Mouse (Mus musculus) stomach, postnatal 0 days (tissue): ENCODE measurements at regions not wholly inside any gene's neighbourhood (a gene's known extent, or its start where the extent isn't known, plus 50 kb on each side); places are given as distances from the start of the nearest gene placed in this dataset.

ENCODE experiments used
- ATAC-seq: fragments of 200-750 bp; cut with Nextera tagmentation; 2 replicates; pipeline ENCODE4 v1.8.0; 2017; ENCODE audit not compliant: low FRiP score, low TSS enrichment
- DNase-seq: peaks from one replicate; pipeline ENCODE4 v3.0.0-alpha.2; 2016; ENCODE audit warnings: low spot score
- H3K27ac ChIP-seq: fragments of 300-500 bp; sonication (generic); replicated peaks from 2 replicates; pipeline ENCODE4 v1.5.1; 2014; ENCODE audit warnings: mild to moderate bottlenecking, control low read depth
- H3K27me3 ChIP-seq: fragments of 300-500 bp; sonication (generic); 2 replicates; pipeline ENCODE4 v1.6.1; 2014; ENCODE audit warnings: low read length; ENCODE audit not compliant: control insufficient read depth, insufficient read depth
- H3K36me3 ChIP-seq: fragments of 300-500 bp; sonication (generic); 2 replicates; pipeline ENCODE4 v1.6.1; 2014; ENCODE audit warnings: low read length, mixed read lengths; ENCODE audit not compliant: control insufficient read depth, insufficient read depth
- H3K4me1 ChIP-seq: fragments of 300-500 bp; sonication (generic); replicated peaks from 2 replicates; pipeline ENCODE4 v1.6.1; 2014; ENCODE audit warnings: antibody characterized with exemption; ENCODE audit not compliant: control insufficient read depth, insufficient read depth
- H3K4me2 ChIP-seq: fragments of 300-500 bp; sonication (generic); replicated peaks from 2 replicates; pipeline ENCODE4 v1.6.1; 2014; ENCODE audit warnings: low read depth, mild to moderate bottlenecking, control low read depth, moderate library complexity
- H3K4me3 ChIP-seq: fragments of 300-500 bp; sonication (generic); 2 replicates; pipeline ENCODE4 v1.5.1; 2014; ENCODE audit warnings: low read depth, low read length, control low read depth
- H3K9ac ChIP-seq: fragments of 300-500 bp; sonication (generic); 2 replicates; pipeline ENCODE4 v1.6.1; 2014; ENCODE audit warnings: mild to moderate bottlenecking, low read length, control low read depth, mixed read lengths
- H3K9me3 ChIP-seq: fragments of 300-500 bp; sonication (generic); 2 replicates; pipeline ENCODE4 v1.6.1; 2016; ENCODE audit warnings: low read length; ENCODE audit not compliant: control insufficient read depth
- CTCF ChIP-seq: IDR thresholded peaks from 2 replicates; pipeline ENCODE4 v1.5.1; 2016; ENCODE audit warnings: antibody characterized with exemption, low read depth, mild to moderate bottlenecking, moderate library complexity
- EP300 ChIP-seq: optimal IDR thresholded peaks from 2 replicates; pipeline ENCODE3; 2016; ENCODE audit warnings: antibody characterized with exemption
- WGBS: fragments of 180-500 bp; shearing (Covaris S2); extraction: QIAGEN DNeasy Blood & Tissue Kit; methylation state at CpG from one replicate; pipeline ENCODE4 v1.1.7; 2014; 5-methylcytosine and 5-hydroxymethylcytosine counted together

DNA sequence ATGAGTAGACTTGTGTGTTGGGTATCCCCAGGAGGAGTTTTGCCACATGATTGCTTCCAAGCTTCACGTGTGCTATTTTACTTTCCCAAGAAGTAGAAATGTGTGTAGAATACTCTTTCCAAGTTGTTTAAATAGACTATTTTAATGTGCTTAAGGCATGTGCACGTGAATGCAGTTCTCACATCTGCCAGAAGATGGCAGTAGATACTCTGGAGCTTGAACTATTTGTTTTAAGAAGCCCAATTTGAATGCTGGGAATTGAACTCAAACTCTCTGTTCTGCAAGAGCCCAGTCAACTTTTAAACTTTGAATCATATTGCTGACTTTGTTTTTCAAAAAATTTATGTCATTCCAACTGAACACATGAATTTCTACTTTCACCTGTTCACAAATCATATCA lies 431.3 kb upstream of the Reg3g start:
- ATAC-seq (no peak), DNase-seq (peak; percentile 33)
- Histone ChIP-seq H3K4me2 (no peak overlapping the region), H3K27me3 (no peaks in the 10 kb centered on the region), H3K36me3 (no peaks in the 10 kb centered on the region), H3K27ac (no peak overlapping the region), H3K9me3 (no peaks in the 10 kb centered on the region), H3K9ac (no peak overlapping the region), H3K4me1 (no peaks in the 10 kb centered on the region), H3K4me3 (no peak overlapping the region)
- no peak for TF ChIP-seq EP300
- peak; percentile 78 for TF ChIP-seq CTCF
- 16% methylated on average over 2 of the region's 2 CpGs for WGBS

DNA sequence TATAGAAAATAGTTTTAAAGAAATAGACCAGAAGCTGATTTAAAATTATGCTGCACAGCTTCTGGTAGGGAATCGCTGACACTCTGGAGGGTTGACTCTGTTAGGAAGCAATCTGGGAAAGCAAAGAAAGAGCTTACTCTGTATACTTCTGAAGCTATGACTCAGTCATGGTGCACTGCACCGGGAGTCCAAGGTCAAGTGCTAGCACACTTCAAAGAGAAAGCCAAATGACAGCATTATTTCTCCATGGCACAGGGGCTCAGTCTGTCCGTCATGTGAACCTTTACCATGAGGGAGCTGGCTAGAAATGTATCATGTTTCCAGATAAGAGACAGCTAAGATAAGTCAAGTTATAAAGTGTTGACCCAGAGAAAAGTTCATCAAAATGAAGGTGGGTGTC lies 424.1 kb upstream of the Reg3g start:
- TF ChIP-seq CTCF: no peak
- no peak for TF ChIP-seq EP300
- H3K4me2 ChIP-seq: no peak overlapping the region
- no peaks in the 10 kb centered on the region for H3K36me3 ChIP-seq
- no peak overlapping the region for H3K27ac ChIP-seq
- ATAC-seq (no peak), DNase-seq (no peak)
- H3K9me3 ChIP-seq: no peaks in the 10 kb centered on the region
- no peaks in the 10 kb centered on the region for H3K4me1 ChIP-seq
- WGBS: 43% methylated on average over 3 of the region's 3 CpGs
- H3K9ac ChIP-seq: no peak overlapping the region
- no peaks in the 10 kb centered on the region for H3K27me3 ChIP-seq
- H3K4me3 ChIP-seq: no peak overlapping the region

DNA sequence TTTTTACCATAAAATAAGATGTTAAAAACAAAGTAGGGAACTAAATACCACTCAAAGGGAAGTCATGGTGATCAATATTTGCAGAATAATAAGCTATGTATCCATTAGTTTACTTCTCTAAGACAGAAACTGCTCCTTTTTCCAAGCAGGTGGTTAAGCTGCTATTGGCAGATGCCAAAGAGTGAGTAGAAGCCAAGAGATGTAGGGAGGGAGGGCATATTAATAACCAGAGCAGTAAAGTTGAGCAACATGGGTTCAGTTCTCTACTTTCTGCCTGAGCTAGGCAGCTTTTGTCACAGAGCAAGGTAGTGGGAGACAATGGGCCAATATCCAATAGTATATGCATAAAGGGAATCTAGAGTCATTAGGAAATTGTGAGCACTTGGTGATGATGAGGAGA lies 394.4 kb upstream of the Reg3g start:
- ATAC-seq: no peak
- TF ChIP-seq CTCF (no peak), EP300 (no peak)
- H3K9ac ChIP-seq: no peak overlapping the region

DNA sequence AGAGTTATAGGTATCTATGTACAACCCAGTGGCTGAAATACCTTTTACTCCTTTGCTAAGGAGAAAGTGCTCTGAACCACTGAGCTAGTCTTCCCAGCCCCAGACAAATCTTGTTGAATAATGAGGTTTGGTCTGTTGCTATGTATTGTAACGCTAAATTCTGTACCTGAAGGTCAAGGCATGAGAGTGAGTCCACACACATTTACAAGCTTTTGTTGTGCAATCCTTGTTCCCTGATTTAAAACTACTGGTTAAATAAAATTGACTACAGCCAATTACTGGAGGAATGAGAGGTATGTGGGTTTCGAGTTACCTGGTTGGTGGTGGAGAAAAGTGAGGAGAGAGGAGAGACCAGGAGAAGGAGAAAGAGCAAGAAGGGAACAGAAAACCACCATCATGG lies 372.6 kb upstream of the Reg3g start:
- Histone ChIP-seq H3K36me3 (no peaks in the 10 kb centered on the region), H3K9me3 (no peaks in the 10 kb centered on the region), H3K27ac (no peak overlapping the region), H3K27me3 (no peaks in the 10 kb centered on the region), H3K4me2 (no peak overlapping the region), H3K4me3 (no peak overlapping the region), H3K9ac (no peak overlapping the region), H3K4me1 (no peaks in the 10 kb centered on the region)
- 50% methylated on average over 2 of the region's 2 CpGs for WGBS
- TF ChIP-seq EP300: no peak
- TF ChIP-seq CTCF: no peak
- ATAC-seq (no peak), DNase-seq (no peak)

More for the DNA sequence above, 394.4 kb upstream of the Reg3g start:
- Histone ChIP-seq H3K27me3 (no peaks in the 10 kb centered on the region), H3K9me3 (no peaks in the 10 kb centered on the region), H3K4me3 (no peak overlapping the region), H3K4me2 (no peak overlapping the region), H3K4me1 (no peaks in the 10 kb centered on the region), H3K27ac (no peak overlapping the region), H3K36me3 (no peaks in the 10 kb centered on the region)
- no peak for DNase-seq

DNA sequence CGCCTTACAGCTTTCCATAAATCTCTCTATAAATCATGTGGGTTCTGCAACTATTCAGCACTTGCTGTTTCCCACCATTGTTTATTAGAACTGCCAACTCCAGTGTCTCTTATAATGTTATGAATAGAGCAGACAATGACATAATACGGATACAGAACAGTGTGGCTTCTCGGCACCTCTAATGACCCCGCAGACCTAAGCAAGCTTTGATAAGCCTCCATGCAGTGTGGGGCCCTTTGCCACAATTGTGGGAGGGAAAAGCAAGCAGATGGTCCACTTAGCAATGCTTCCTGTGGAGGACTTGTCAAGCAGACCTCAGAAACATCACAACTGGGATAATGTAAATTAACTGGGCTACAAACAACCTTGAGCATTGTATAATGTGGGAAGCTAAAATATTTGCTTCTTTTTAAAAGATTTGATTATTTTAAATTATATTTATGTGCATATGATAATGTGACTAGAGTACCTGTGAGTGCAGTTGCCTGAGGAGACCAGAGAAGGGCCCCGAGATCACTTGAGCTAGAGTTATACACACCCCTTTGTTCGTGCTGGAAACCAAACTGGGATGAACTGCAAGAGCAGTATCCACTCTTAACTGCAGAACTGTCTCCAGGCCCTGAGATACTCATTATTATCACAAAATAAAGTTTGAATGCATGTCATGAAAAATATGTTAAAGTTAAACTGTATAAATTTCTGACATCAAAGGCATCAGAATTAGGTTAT lies 357.4 kb upstream of the Reg3g start:
- no peak for ATAC-seq
- Histone ChIP-seq H3K9me3 (no peaks in the 10 kb centered on the region), H3K4me2 (no peak overlapping the region), H3K27ac (no peak overlapping the region), H3K4me1 (no peaks in the 10 kb centered on the region), H3K27me3 (no peaks in the 10 kb centered on the region), H3K9ac (no peak overlapping the region), H3K4me3 (no peak overlapping the region), H3K36me3 (no peaks in the 10 kb centered on the region)
- WGBS: 30% methylated on average over 6 of the region's 6 CpGs
- TF ChIP-seq EP300 (no peak), CTCF (no peak)
- DNase-seq: no peak

DNA sequence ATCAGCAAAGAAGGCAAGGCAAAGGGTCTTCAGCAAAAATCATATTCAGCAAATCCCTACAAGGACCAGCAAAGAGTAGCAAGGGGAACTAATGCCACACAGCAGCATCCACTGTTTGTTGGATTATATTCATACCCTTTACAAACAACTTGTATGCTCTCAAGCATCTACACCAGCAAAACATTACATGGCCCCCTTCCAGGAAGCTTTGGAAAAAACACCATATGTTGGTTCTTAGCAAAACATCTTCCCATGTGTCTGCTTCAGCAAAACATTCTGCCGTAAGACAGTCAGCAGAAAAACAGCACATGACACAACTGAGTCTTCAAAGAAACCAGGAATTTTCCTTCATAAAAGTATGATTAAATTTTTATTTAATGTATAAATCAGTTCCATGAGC lies 352.6 kb upstream of the Reg3g start:
- TF ChIP-seq CTCF (no peak), EP300 (no peak)
- no peak overlapping the region for H3K4me3 ChIP-seq
- ATAC-seq (no peak), DNase-seq (no peak)
- H3K27me3 ChIP-seq: no peaks in the 10 kb centered on the region
- H3K4me1 ChIP-seq: no peaks in the 10 kb centered on the region
- no peak overlapping the region for H3K9ac ChIP-seq
- H3K4me2 ChIP-seq: no peak overlapping the region
- WGBS: 91% methylated on average over 1 of the region's 1 CpGs
- no peaks in the 10 kb centered on the region for H3K36me3 ChIP-seq
- no peaks in the 10 kb centered on the region for H3K9me3 ChIP-seq
- H3K27ac ChIP-seq: no peak overlapping the region
